Mouse (Mus musculus) lung, embryonic 15.5 days (tissue): ENCODE results near the gene E030018B13Rik. TPM values are rescaled to one million over a fixed set of nuclear protein-coding genes. Genes with fewer than 3 reads are reported as not detected.

ENCODE experiments used
- ATAC-seq: fragments of 200-750 bp; cut with Nextera tagmentation; 2 replicates; pipeline ENCODE4 v1.8.0; 2017; ENCODE audit warnings: moderate number of reproducible peaks, borderline replicate concordance; ENCODE audit not compliant: low FRiP score, low TSS enrichment; ENCODE audit errors: extremely low read depth
- H3K27ac ChIP-seq: fragments of 300-500 bp; sonication (generic); 2 replicates; pipeline ENCODE4 v1.5.1; 2015; ENCODE audit warnings: moderate library complexity, mild to moderate bottlenecking, inconsistent platforms
- H3K27me3 ChIP-seq: fragments of 300-500 bp; sonication (generic); 2 replicates; pipeline ENCODE4 v1.6.1; 2015; ENCODE audit warnings: inconsistent platforms
- H3K36me3 ChIP-seq: fragments of 300-500 bp; sonication (generic); 2 replicates; pipeline ENCODE4 v1.6.1; 2015; ENCODE audit warnings: inconsistent platforms
- H3K4me1 ChIP-seq: fragments of 300-500 bp; sonication (generic); 2 replicates; pipeline ENCODE4 v1.6.1; 2015; ENCODE audit warnings: inconsistent platforms
- H3K4me2 ChIP-seq: fragments of 300-500 bp; sonication (generic); 2 replicates; pipeline ENCODE4 v1.6.1; 2015; ENCODE audit warnings: inconsistent platforms, mild to moderate bottlenecking, moderate library complexity
- H3K4me3 ChIP-seq: fragments of 300-500 bp; sonication (generic); 2 replicates; pipeline ENCODE4 v1.5.1; 2015; ENCODE audit warnings: mild to moderate bottlenecking, inconsistent platforms
- H3K9ac ChIP-seq: fragments of 300-500 bp; sonication (generic); 2 replicates; pipeline ENCODE4 v1.6.1; 2015; ENCODE audit warnings: inconsistent platforms
- H3K9me3 ChIP-seq: fragments of 300-500 bp; sonication (generic); 2 replicates; pipeline ENCODE4 v1.6.1; 2016; ENCODE audit warnings: inconsistent platforms
- WGBS: fragments of 180-500 bp; shearing (Covaris S2); methylation state at CpG from one replicate; pipeline ENCODE4 v1.1.7; 2015; 5-methylcytosine and 5-hydroxymethylcytosine counted together
- polyA plus RNA-seq: library from polyadenylated mRNA; unstranded; fragments of >200 nt; fragmentation: Nextera tagmentation; extraction: Ambion mirVana; gene quantifications from 2 replicates; pipeline ENCODE4 v1.2.1, GENCODE M21; 2015

E030018B13Rik gene
- polyA plus RNA-seq, 1 experiment from 2014 or later, result 0.15 TPM

DNA sequence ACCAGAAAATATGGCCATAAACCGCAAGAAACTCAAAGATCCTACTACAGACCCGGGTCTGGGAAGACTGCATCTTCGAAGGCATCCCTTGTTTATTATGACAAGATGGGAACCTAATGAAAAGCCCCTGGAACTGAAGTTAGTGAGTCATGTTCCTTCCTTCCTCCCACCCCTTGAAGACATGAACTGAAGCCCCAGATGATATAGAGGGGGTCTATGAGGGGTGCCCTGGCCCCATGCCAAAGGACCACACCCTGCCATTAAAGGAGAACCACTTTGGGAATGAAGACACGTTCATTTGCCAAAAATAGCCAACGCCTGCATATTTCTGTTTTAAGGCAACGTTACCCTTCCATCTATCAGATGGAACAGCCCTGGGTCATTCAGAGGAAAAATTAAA is 28.0 kb upstream of the E030018B13Rik start:
- WGBS, result 54% methylated on average over 6 of the region's 6 CpGs

GRCm38 (mm10) chr7:63889116-63889975 is 27.3 kb upstream of the E030018B13Rik start:
- H3K9me3 ChIP-seq, result no peaks in the 10 kb centered on the region

More for the DNA sequence above, 28.0 kb upstream of the E030018B13Rik start:
- H3K4me3 ChIP-seq, result no peak overlapping the region
- no peaks in the 10 kb centered on the region for H3K27me3 ChIP-seq
- ATAC-seq, result no peak
- H3K9ac ChIP-seq, result no peak overlapping the region
- H3K36me3 ChIP-seq, result peaks cover 6% of the 10 kb centered on the region
- no peaks in the 10 kb centered on the region for H3K9me3 ChIP-seq
- H3K4me2 ChIP-seq, result no peak overlapping the region
- H3K27ac ChIP-seq, result no peak overlapping the region
- 0 out of 2 replicates have a peak, but pooled peaks cover 7% of the 10 kb centered on the region for H3K4me1 ChIP-seq

DNA sequence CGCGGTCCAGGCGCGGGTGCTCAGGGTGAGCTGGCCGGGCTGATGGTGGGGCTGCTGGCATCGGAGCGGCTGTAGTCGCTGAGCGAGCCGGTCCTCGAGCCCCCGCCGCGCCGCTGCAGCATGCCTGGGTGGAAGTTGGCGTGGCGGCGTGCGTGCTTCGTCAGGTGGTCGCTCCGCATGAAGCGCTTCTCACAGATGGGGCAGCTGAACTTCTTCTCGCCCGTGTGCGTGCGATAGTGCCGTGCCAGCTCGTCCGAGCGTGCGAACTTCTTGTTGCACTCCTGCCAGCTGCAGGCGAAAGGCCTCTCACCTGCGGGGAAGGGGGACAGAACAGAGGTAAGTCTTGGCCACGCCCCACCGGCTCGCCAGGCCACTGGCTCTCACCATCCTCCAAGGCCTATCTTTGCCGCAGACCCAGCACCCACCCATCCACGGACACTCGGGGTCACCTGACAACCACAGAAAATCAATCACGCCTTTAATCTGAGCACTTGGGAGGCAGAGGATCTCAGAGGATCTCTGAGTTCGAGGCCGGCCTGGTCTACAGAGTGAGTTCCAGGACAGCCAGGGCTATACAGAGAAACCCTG is 25.1 kb upstream of the E030018B13Rik start:
- H3K4me3 ChIP-seq, result no peak overlapping the region
- no peak for ATAC-seq
- 70% methylated on average over 43 of the region's 43 CpGs for WGBS

More at GRCm38 (mm10) chr7:63889116-63889975, 27.3 kb upstream of the E030018B13Rik start:
- Histone ChIP-seq H3K36me3 (peaks cover 6% of the 10 kb centered on the region), H3K4me2 (no peak overlapping the region), H3K4me1 (0 out of 2 replicates have a peak, but pooled peaks cover 7% of the 10 kb centered on the region), H3K9ac (no peak overlapping the region), H3K27ac (no peak overlapping the region), H3K27me3 (no peaks in the 10 kb centered on the region), H3K4me3 (no peak overlapping the region)
- ATAC-seq, result no peak
- 84% methylated on average over 9 of the region's 9 CpGs for WGBS

GRCm38 (mm10) chr7:63893201-63893600 is 23.5 kb upstream of the E030018B13Rik start:
- no peak for ATAC-seq
- no peak overlapping the region for H3K27ac ChIP-seq
- 94% methylated on average over 5 of the region's 5 CpGs for WGBS

More for the DNA sequence above, 25.1 kb upstream of the E030018B13Rik start:
- Histone ChIP-seq H3K27ac (no peak overlapping the region), H3K4me1 (peaks cover 12% of the 10 kb centered on the region), H3K36me3 (peaks cover 6% of the 10 kb centered on the region), H3K27me3 (no peaks in the 10 kb centered on the region), H3K4me2 (no peak overlapping the region), H3K9ac (no peak overlapping the region), H3K9me3 (no peaks in the 10 kb centered on the region)

DNA sequence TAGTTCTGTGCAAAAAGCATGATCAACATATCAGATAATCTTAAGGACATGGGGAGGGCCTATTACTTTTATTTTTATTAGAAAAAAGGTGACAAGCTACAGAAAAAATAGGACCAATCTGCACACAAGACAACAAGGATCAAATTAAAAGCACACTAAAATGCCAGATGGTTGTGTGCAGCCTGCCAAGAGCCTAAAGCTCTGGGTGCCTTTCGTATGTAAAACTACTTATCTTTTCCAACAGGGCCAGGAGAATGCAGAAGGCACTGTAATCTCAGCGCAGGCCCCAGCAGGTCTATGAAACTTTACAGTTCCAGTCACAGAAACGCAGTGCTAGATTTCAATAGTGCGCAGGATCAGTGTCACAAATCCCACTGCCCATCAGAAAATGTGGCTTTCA is 22.9 kb upstream of the E030018B13Rik start:
- WGBS, result 77% methylated on average over 4 of the region's 4 CpGs
- Histone ChIP-seq H3K4me1 (peaks cover 27% of the 10 kb centered on the region), H3K4me2 (no peak overlapping the region), H3K27ac (no peak overlapping the region), H3K27me3 (no peaks in the 10 kb centered on the region), H3K9me3 (no peaks in the 10 kb centered on the region), H3K4me3 (no peak overlapping the region), H3K36me3 (peaks cover 6% of the 10 kb centered on the region), H3K9ac (no peak overlapping the region)
- ATAC-seq, result no peak

More at GRCm38 (mm10) chr7:63893201-63893600, 23.5 kb upstream of the E030018B13Rik start:
- no peaks in the 10 kb centered on the region for H3K27me3 ChIP-seq
- peaks cover 6% of the 10 kb centered on the region for H3K36me3 ChIP-seq
- no peak overlapping the region for H3K4me3 ChIP-seq
- H3K9ac ChIP-seq, result no peak overlapping the region
- no peaks in the 10 kb centered on the region for H3K9me3 ChIP-seq
- peaks cover 28% of the 10 kb centered on the region for H3K4me1 ChIP-seq
- no peak overlapping the region for H3K4me2 ChIP-seq

DNA sequence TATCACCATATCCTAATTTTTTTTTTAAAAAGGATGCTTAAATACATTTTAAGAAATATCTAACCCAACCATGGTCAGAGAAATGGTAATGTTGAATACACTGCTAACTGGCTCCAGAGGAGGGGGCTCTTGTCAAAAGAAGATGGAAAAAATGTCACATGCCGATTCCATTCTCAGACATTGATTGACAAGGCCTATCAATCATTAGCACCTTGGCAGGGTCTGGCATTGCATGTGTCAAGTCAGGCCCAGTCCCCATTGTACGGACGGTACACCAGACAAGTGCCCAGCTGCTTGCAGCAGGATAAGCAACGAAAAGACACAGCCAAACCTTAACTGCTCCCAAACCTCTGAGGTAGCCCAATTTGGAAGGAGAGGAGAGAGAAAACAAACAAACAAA is 22.0 kb upstream of the E030018B13Rik start:
- no peak overlapping the region for H3K27ac ChIP-seq

GRCm38 (mm10) chr7:63895223-63895622 is 21.4 kb upstream of the E030018B13Rik start:
- no peak overlapping the region for H3K27ac ChIP-seq
- H3K4me2 ChIP-seq, result no peak overlapping the region
- H3K9ac ChIP-seq, result no peak overlapping the region
- H3K27me3 ChIP-seq, result no peaks in the 10 kb centered on the region
- no peak overlapping the region for H3K4me3 ChIP-seq
- H3K4me1 ChIP-seq, result peaks cover 23% of the 10 kb centered on the region
- no peaks in the 10 kb centered on the region for H3K9me3 ChIP-seq
- WGBS, result 88% methylated on average over 3 of the region's 3 CpGs
- ATAC-seq, result no peak
- H3K36me3 ChIP-seq, result peaks cover 2% of the 10 kb centered on the region

More for the DNA sequence above, 22.0 kb upstream of the E030018B13Rik start:
- H3K4me2 ChIP-seq, result no peak overlapping the region
- peaks cover 6% of the 10 kb centered on the region for H3K36me3 ChIP-seq
- H3K9ac ChIP-seq, result no peak overlapping the region
- H3K9me3 ChIP-seq, result no peaks in the 10 kb centered on the region
- ATAC-seq, result no peak
- H3K4me1 ChIP-seq, result peaks cover 23% of the 10 kb centered on the region
- 65% methylated on average over 4 of the region's 4 CpGs for WGBS
- H3K27me3 ChIP-seq, result no peaks in the 10 kb centered on the region
- H3K4me3 ChIP-seq, result no peak overlapping the region

GRCm38 (mm10) chr7:63896276-63896967 is 20.2 kb upstream of the E030018B13Rik start:
- H3K27ac ChIP-seq, result peak overlapping the region; percentile 93
- no peaks in the 10 kb centered on the region for H3K9me3 ChIP-seq
- no peaks in the 10 kb centered on the region for H3K36me3 ChIP-seq
- no peak for ATAC-seq
- no peaks in the 10 kb centered on the region for H3K27me3 ChIP-seq
- WGBS, result 17% methylated on average over 17 of the region's 17 CpGs
- peaks cover 23% of the 10 kb centered on the region for H3K4me1 ChIP-seq
- H3K4me3 ChIP-seq, result peak overlapping the region; percentile 34
- H3K4me2 ChIP-seq, result peak overlapping the region; percentile 65
- peak overlapping the region; percentile 44 for H3K9ac ChIP-seq

DNA sequence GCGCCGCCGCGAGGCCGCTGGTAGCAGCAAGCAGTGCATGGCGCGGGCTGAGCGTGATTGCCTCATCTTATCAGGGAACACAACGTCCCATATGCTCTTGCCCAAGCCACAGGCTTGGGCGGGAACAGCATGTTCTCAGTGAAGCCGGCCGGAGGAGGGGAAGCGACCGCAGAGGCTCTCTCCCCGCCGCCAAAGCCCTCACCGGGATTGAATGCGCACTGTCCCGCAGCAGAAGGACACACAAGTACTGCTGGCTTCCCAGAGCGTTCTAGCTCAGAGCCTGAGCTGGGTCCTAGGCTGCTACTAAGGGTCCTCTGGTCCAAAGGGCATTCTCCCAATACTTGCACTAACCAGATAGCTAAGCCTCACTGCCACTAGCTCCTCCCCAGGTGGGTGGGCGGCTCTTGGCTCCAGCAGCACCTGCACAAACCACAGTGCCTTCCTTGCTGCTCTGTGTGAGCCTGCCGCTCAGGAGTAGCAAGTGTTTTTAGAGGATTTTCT is 19.6 kb upstream of the E030018B13Rik start:
- no peaks in the 10 kb centered on the region for H3K36me3 ChIP-seq
- H3K9me3 ChIP-seq, result no peaks in the 10 kb centered on the region
- H3K4me1 ChIP-seq, result peaks cover 27% of the 10 kb centered on the region
- peak overlapping the region; percentile 65 for H3K4me2 ChIP-seq
- H3K27me3 ChIP-seq, result no peaks in the 10 kb centered on the region
- peak overlapping the region; percentile 34 for H3K4me3 ChIP-seq
- H3K9ac ChIP-seq, result peak overlapping the region; percentile 44
- ATAC-seq, result peak; percentile 94
- WGBS, result under 1% methylated on average over 22 of the region's 22 CpGs
- peak overlapping the region; percentile 93 for H3K27ac ChIP-seq

GRCm38 (mm10) chr7:63897655-63898054 is 19.0 kb upstream of the E030018B13Rik start:
- H3K4me3 ChIP-seq, result no peak overlapping the region
- 36% methylated on average over 3 of the region's 3 CpGs for WGBS

DNA sequence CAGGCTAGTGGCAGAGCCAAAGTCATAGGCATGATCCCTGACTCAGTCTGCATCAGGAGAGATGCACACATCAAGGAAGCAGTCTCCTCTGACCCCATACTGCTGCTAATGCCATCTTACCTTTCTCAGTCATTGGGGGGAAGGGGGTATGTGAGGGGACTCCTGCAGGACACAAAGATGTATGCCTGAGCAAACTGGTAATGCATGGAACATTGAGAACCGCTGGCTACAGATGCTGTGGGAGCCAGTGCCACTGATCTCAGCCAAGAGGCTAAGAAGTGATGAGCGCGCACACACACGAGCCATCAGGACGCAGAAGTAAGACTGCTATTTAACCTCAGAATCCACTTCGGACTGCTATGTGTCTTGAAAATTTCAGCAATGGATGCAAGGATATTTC is 18.5 kb upstream of the E030018B13Rik start:
- Histone ChIP-seq H3K4me2 (no peak overlapping the region), H3K9me3 (no peaks in the 10 kb centered on the region), H3K36me3 (no peaks in the 10 kb centered on the region), H3K27ac (no peak overlapping the region), H3K27me3 (no peaks in the 10 kb centered on the region), H3K4me3 (no peak overlapping the region), H3K9ac (no peak overlapping the region), H3K4me1 (peaks cover 33% of the 10 kb centered on the region)
- no peak for ATAC-seq
- 86% methylated on average over 6 of the region's 6 CpGs for WGBS

More at GRCm38 (mm10) chr7:63897655-63898054, 19.0 kb upstream of the E030018B13Rik start:
- peak overlapping the region; percentile 65 for H3K4me2 ChIP-seq
- H3K27ac ChIP-seq, result peak overlapping the region; percentile 93
- no peak for ATAC-seq
- no peaks in the 10 kb centered on the region for H3K9me3 ChIP-seq
- H3K4me1 ChIP-seq, result peaks cover 27% of the 10 kb centered on the region
- H3K27me3 ChIP-seq, result no peaks in the 10 kb centered on the region
- H3K36me3 ChIP-seq, result no peaks in the 10 kb centered on the region
- peak overlapping the region; percentile 44; the same call in 1 of the 2 replicates for H3K9ac ChIP-seq
